Mouse (Mus musculus) CH12.LX (cell line): ENCODE measurements at regions not wholly inside any gene's neighbourhood (a gene's known extent, or its start where the extent isn't known, plus 50 kb on each side); places are given as distances from the start of the nearest gene placed in this dataset.

Experiments used
- DNase-seq: peaks from one replicate; pipeline ENCODE4 v3.0.0-alpha.2; 2013; ENCODE audit errors: extremely low read depth
- H3K27ac ChIP-seq: 2 replicates; pipeline ENCODE4 v1.5.1; 2012; ENCODE audit warnings: low read depth, mild to moderate bottlenecking, control low read depth, moderate library complexity; ENCODE audit not compliant: insufficient read depth
- H3K27me3 ChIP-seq: replicated peaks from 2 replicates; pipeline ENCODE3; 2012; ENCODE audit warnings: inconsistent platforms
- H3K36me3 ChIP-seq, 2 experiments: replicated peaks in 1 of 2; 2 replicates each; pipeline versions ENCODE3 to v1.6.1; 2012; ENCODE audit warnings: inconsistent platforms in 1 of 2, low read length in 1 of 2, mild to moderate bottlenecking in 1 of 2, mixed read lengths in 1 of 2, moderate library complexity in 1 of 2; ENCODE audit not compliant: control insufficient read depth in 1 of 2, insufficient read depth in 1 of 2
- H3K4me1 ChIP-seq, 2 experiments: 2 replicates each; pipeline ENCODE4 v1.6.1; 2012; ENCODE audit warnings: inconsistent platforms in 1 of 2, moderate library complexity in 1 of 2; ENCODE audit not compliant: insufficient read depth in 2 of 2, control insufficient read depth in 1 of 2
- H3K4me2 ChIP-seq: 2 replicates; pipeline ENCODE4 v1.6.1; 2012; ENCODE audit warnings: low read depth, mild to moderate bottlenecking, control low read depth; ENCODE audit not compliant: poor library complexity, insufficient read depth, severe bottlenecking
- H3K4me3 ChIP-seq, 3 experiments: fragments of 150-350 bp in 1 of 3; sonication (generic) in 1 of 3; replicated peaks in 1 of 3; 2 replicates each; pipeline versions ENCODE3 to v1.5.1; 2011 to 2012; ENCODE audit warnings: low read depth in 2 of 3, low read length in 2 of 3, mild to moderate bottlenecking in 2 of 3, moderate library complexity in 2 of 3, control low read depth in 1 of 3, improper control_type of control experiment in 1 of 3, inconsistent platforms in 1 of 3, mixed read lengths in 1 of 3; ENCODE audit not compliant: poor library complexity in 1 of 3
- H3K79me2 ChIP-seq: replicated peaks from 2 replicates; pipeline ENCODE4 v1.6.1; 2012; ENCODE audit warnings: mild to moderate bottlenecking, moderate library complexity; ENCODE audit not compliant: control insufficient read depth, poor library complexity, insufficient read depth, severe bottlenecking; ENCODE audit errors: extremely low read depth
- H3K9ac ChIP-seq: 2 replicates; pipeline ENCODE4 v1.6.1; 2012; ENCODE audit warnings: low read depth, mild to moderate bottlenecking, control low read depth, moderate library complexity; ENCODE audit not compliant: insufficient read depth
- H3K9me3 ChIP-seq: replicated peaks from 2 replicates; pipeline ENCODE3; 2012; ENCODE audit warnings: low read length, inconsistent platforms, mixed read lengths
- ETS1 ChIP-seq: conservative IDR thresholded peaks from 2 replicates; pipeline ENCODE4 v1.6.1; 2012; ENCODE audit warnings: low read depth, mild to moderate bottlenecking, inconsistent platforms, low read length, improper control_type of control experiment, moderate library complexity
- IRF4 ChIP-seq: IDR thresholded peaks from 2 replicates; pipeline ENCODE4 v1.6.1; 2014; ENCODE audit warnings: low read depth, mild to moderate bottlenecking, inconsistent platforms, low read length, improper control_type of control experiment
- KAT2A ChIP-seq: IDR thresholded peaks from 2 replicates; pipeline ENCODE4 v1.6.1; 2012; ENCODE audit warnings: low read length, improper control_type of control experiment, inconsistent platforms; ENCODE audit not compliant: insufficient replicate concordance
- MAFK ChIP-seq: IDR thresholded peaks from 2 replicates; pipeline ENCODE4 v1.6.1; 2011; ENCODE audit warnings: low read length, improper control_type of control experiment; ENCODE audit not compliant: insufficient replicate concordance
- MAX ChIP-seq: IDR thresholded peaks from 2 replicates; pipeline ENCODE4 v1.6.1; 2011; ENCODE audit warnings: low read length, improper control_type of control experiment
- MAZ ChIP-seq: IDR thresholded peaks from 2 replicates; pipeline ENCODE4 v1.6.1; 2012; ENCODE audit warnings: low read depth, mild to moderate bottlenecking, inconsistent platforms, low read length, improper control_type of control experiment, moderate library complexity
- MXI1 ChIP-seq: IDR thresholded peaks from 2 replicates; pipeline ENCODE4 v1.6.1; 2011; ENCODE audit warnings: mild to moderate bottlenecking, low read depth, low read length, improper control_type of control experiment
- PAX5 ChIP-seq: IDR thresholded peaks from 2 replicates; pipeline ENCODE4 v1.6.1; 2012; ENCODE audit warnings: low read length, inconsistent platforms, mixed read lengths
- POLR2A ChIP-seq: IDR thresholded peaks from 2 replicates; pipeline ENCODE4 v1.6.1; 2011; ENCODE audit warnings: low read depth, mild to moderate bottlenecking, improper control_type of control experiment, low read length
- POLR2AphosphoS2 ChIP-seq: IDR thresholded peaks from 2 replicates; pipeline ENCODE4 v1.6.1; 2011; ENCODE audit warnings: low read depth, low read length, improper control_type of control experiment
- SMC3 ChIP-seq: IDR thresholded peaks from 2 replicates; pipeline ENCODE4 v1.6.1; 2011; ENCODE audit warnings: low read depth, low read length, improper control_type of control experiment
- TBP ChIP-seq: conservative IDR thresholded peaks from 2 replicates; pipeline ENCODE4 v1.6.1; 2011; ENCODE audit warnings: low read depth, low read length, improper control_type of control experiment
- TCF12 ChIP-seq: IDR thresholded peaks from 2 replicates; pipeline ENCODE4 v1.6.1; 2014; ENCODE audit warnings: low read depth, mild to moderate bottlenecking, inconsistent platforms, low read length, improper control_type of control experiment
- ZKSCAN1 ChIP-seq: IDR thresholded peaks from 2 replicates; pipeline ENCODE4 v1.6.1; 2012; ENCODE audit warnings: low read depth, inconsistent platforms, low read length, improper control_type of control experiment, borderline replicate concordance
- dilution Hi-C: fragments of 300-500 bp; cut with MboI; formaldehyde crosslinking; loops from 2 replicates; pipeline ENCODE4 v1.14.3; 2020; ENCODE audit warnings: low sequenced_read_pairs; ENCODE audit not compliant: extremely low pct_unique_long_range_greater_than_20kb, extremely low pct_ligation_motif_present
- in situ Hi-C: fragments of 300-500 bp; cut with MboI; formaldehyde crosslinking; loops from 3 replicates; pipeline ENCODE4 v1.14.3; 2019; ENCODE audit warnings: low sequenced_read_pairs, low pct_ligation_motif_present, low pct_unique_long_range_greater_than_20kb, mixed read lengths

GRCm38 (mm10) chr12:92400987-92401386 is 552.0 kb upstream of the Sel1l start:
- no peak for DNase-seq
- H3K4me2 ChIP-seq = no peak overlapping the region
- no peak overlapping the region for H3K4me3 ChIP-seq
- in situ Hi-C loops = no loop called here
- H3K27me3 ChIP-seq = no peaks in the 10 kb centered on the region
- TF ChIP-seq KAT2A = no peak
- no peak for TF ChIP-seq MXI1
- no peak for TF ChIP-seq POLR2A
- TF ChIP-seq IRF4 = no peak
- no peak for TF ChIP-seq ETS1
- TF ChIP-seq MAX = no peak
- TF ChIP-seq POLR2AphosphoS2 = no peak
- no peak for TF ChIP-seq SMC3
- no peak for TF ChIP-seq MAZ
- no peak for TF ChIP-seq TBP
- TF ChIP-seq TCF12 = no peak
- no peak for TF ChIP-seq MAFK
- TF ChIP-seq PAX5 = no peak
- TF ChIP-seq ZKSCAN1 = no peak
- no peaks in the 10 kb centered on the region for H3K79me2 ChIP-seq
- H3K9ac ChIP-seq = no peak overlapping the region
- H3K4me1 ChIP-seq = no peaks in the 10 kb centered on the region
- H3K27ac ChIP-seq = no peak overlapping the region
- H3K36me3 ChIP-seq = no peaks in the 10 kb centered on the region
- H3K9me3 ChIP-seq = no peaks in the 10 kb centered on the region
- dilution Hi-C loops = no loop called here

- no peak overlapping the region for H3K4me2 ChIP-seq
- H3K27ac ChIP-seq = no peak overlapping the region
- in situ Hi-C loops = no loop called here
- no peaks in the 10 kb centered on the region for H3K9me3 ChIP-seq
- DNase-seq = no peak
- dilution Hi-C loops = no loop called here
- H3K27me3 ChIP-seq = no peaks in the 10 kb centered on the region
- H3K36me3 ChIP-seq = no peaks in the 10 kb centered on the region
- no peaks in the 10 kb centered on the region for H3K4me1 ChIP-seq
- H3K4me3 ChIP-seq = no peak overlapping the region
- H3K9ac ChIP-seq = no peak overlapping the region
- H3K79me2 ChIP-seq = no peaks in the 10 kb centered on the region
- TF ChIP-seq POLR2AphosphoS2 (no peak), TCF12 (no peak), MAFK (no peak), IRF4 (no peak)
- TF ChIP-seq, all 38 proteins: peak for 0
Observed at GRCm38 (mm10) chr12:92386195-92386594, 537.2 kb upstream of the Sel1l start.
